Mouse (Mus musculus) C2C12 (cell line): ENCODE measurements around the gene Snx30.

Experiments
- CTCF ChIP-seq: IDR thresholded peaks from one replicate; pipeline ENCODE4 v1.5.1; 2011; ENCODE audit not compliant: control insufficient read depth, insufficient read depth, insufficient read length
- FOSL1 ChIP-seq: IDR thresholded peaks from one replicate; pipeline ENCODE4 v1.8.0; 2011; ENCODE audit warnings: mild to moderate bottlenecking, low read length; ENCODE audit not compliant: poor library complexity, insufficient read depth, severe bottlenecking

DNA sequence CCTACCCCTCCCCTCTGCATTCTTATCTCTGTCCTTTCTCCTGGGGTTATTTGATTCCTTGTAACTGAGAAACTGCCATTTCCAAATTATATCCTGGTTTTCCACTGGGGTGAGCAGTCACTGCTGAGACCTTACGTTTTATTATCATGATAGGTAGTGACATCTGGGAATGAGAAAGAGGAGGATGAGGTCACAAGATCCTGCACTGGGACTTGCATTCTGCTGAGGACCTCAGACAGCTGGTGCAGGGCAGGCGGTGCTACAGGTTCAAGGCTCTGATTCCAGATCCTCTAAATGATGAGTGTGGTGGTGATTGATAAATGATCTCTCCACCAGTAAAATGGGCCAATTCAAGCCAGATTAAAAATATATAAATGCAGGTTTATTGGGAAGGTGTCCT, 54.8 kb downstream of the Snx30 start:
- TF ChIP-seq CTCF: no peak
- TF ChIP-seq FOSL1: no peak
